Mouse (Mus musculus): ENCODE measurements around the gene Blcap. TPM values are rescaled to one million over a fixed set of nuclear protein-coding genes. Genes with fewer than 3 reads are reported as not detected.

Gene Blcap
- polyA plus RNA-seq, 1 experiment from 2014 or later = 363 TPM

DNA sequence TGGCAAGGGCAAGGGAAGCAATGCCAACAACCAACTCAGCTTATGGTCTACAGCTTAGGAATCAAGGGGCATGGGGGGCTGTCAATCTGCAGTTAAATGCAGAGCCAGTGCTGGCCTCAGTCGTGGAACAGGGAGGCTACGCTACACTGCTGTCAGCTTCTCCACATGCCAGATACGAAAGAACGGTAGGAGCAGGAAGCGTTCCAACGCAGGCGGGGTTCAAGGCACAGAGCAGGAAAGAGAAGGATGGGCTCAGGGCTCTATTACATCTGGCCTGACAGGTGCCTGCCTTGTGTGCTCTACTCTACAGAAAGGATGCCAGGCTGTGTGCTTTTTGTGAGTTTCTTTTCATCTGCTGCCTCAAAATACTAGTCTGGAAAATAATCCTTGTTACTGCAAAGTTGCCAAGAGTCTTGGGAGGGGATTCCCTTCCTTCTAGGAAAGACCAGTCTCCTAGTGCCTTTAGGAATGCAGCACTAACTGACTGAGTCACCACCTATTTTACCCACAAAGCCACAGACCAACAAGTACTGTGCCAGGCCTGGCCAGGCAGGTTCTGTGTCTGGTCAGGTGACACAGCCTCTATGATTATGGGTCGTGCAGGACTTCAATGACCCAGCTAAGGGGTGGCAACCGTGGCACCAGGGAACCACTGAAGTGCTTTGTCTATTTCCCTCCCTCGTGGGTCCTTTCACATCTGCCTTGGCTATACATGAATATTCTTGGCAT is 18.8 kb downstream of the Blcap start:
- H3K4me2 ChIP-seq (ENCODE audit: low read length) = no peak overlapping the region
- no peak for ATAC-seq
- H3K4me1 ChIP-seq (ENCODE audit: control insufficient read depth, insufficient read depth, low read length) = peaks cover 10% of the 10 kb centered on the region; the same call in 1 of the 2 replicates
- H3K9me3 ChIP-seq (replicated peaks; ENCODE audit: control insufficient read depth, low read length, poor library complexity, severe bottlenecking) = peaks cover 2% of the 10 kb centered on the region; the same call in 1 of the 2 replicates
- H3K27me3 ChIP-seq (ENCODE audit: control insufficient read depth, insufficient read depth, low read depth, low read length) = no peaks in the 10 kb centered on the region
- WGBS = 77% methylated on average over 10 of the region's 10 CpGs
- H3K36me3 ChIP-seq (ENCODE audit: control insufficient read depth, insufficient read depth, low read length) = peaks cover 18% of the 10 kb centered on the region
- H3K9ac ChIP-seq (ENCODE audit: low read depth, low read length) = 0 out of 2 replicates have a peak overlapping the region, but pooled peaks have one; percentile 23
- H3K4me3 ChIP-seq (ENCODE audit: low read depth, low read length) = no peak overlapping the region
- no peak overlapping the region for H3K27ac ChIP-seq (ENCODE audit: low read length)

DNA sequence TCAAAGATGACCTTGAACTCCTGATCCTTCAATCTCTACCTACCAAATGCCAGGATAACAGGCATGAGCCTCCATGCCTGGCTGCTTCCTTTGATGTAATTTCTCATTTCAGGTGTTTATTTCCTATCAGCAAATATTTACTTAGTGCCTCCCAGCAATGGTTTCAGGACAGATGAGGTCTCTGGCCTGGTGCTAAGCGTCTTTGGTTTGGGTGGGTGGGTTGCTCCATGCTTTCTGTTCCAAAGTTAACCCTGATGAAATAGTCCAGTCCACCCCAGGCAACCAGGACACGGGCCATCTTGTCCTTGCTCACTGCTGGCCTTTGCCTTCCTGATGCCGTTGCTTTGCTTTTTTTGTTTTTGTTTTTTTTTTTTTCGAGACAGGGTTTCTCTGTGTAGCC is 20.8 kb downstream of the Blcap start:
- Histone ChIP-seq H3K27me3 (ENCODE audit: control insufficient read depth, insufficient read depth, low read depth, low read length) (no peaks in the 10 kb centered on the region), H3K4me1 (ENCODE audit: control insufficient read depth, insufficient read depth, low read length) (peaks cover 24% of the 10 kb centered on the region), H3K27ac (ENCODE audit: low read length) (no peak overlapping the region), H3K9me3 (replicated peaks; ENCODE audit: control insufficient read depth, low read length, poor library complexity, severe bottlenecking) (no peaks in the 10 kb centered on the region), H3K4me3 (ENCODE audit: low read depth, low read length) (no peak overlapping the region), H3K9ac (ENCODE audit: low read depth, low read length) (no peak overlapping the region), H3K4me2 (ENCODE audit: low read length) (no peak overlapping the region), H3K36me3 (ENCODE audit: control insufficient read depth, insufficient read depth, low read length) (0 out of 2 replicates have a peak, but pooled peaks cover 2% of the 10 kb centered on the region)
- 87% methylated on average over 4 of the region's 4 CpGs for whole genome bisulfite sequencing
- no peak for ATAC-seq

DNA sequence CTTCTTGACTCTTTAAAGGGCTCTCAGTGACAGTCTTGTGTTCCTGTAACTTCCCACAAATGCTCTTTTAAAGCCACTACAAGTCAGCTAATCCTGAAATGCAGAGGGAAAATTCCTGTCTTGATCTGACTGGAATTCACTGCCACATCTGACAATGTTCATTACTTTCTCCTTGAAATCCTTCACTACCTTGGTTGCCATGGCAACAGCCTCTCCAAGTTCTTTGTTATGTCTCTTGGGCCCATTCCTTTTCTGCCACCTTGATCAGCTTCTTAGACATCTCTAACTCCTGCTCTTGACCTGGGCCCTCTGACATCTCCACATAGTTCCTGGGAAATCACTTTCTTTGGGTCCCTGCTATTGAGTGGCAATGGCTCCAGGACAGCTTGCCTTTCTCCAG is 24.4 kb downstream of the Blcap start:
- no peaks in the 10 kb centered on the region for H3K27me3 ChIP-seq (ENCODE audit: control insufficient read depth, insufficient read depth, low read depth, low read length)

DNA sequence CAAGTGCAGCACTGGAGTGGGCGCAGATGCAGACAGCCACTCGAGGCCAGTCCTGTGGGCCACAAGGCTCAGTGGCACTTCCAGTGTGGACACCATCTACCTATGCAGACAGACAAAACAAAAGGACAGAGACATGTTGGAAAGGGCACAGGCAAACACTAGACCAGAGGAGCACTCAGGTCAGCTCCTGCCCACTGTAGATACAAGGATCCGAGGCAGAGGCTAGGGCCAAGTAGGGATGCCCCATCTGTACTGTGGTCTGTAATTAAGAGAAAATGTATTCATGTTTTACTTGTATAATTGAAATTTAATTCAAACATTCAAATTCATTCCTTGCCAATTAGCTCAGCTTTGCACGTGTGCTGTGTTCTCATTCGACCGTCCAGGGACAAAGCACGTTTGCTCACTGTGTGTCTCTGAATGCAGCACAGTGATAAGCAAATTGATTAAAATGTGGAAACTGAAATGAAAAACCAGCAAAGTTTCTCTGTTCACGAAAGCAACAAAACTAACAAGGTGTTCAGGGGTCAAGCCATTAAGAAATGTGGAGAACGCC is 26.7 kb downstream of the Blcap start:
- Histone ChIP-seq H3K27ac (ENCODE audit: low read length) (peak overlapping the region; percentile 31), H3K4me1 (ENCODE audit: control insufficient read depth, insufficient read depth, low read length) (peaks cover 70% of the 10 kb centered on the region)
- ATAC-seq = no peak

More for the DNA sequence above, 24.4 kb downstream of the Blcap start:
- Histone ChIP-seq H3K27ac (ENCODE audit: low read length) (peak overlapping the region; percentile 62), H3K4me1 (ENCODE audit: control insufficient read depth, insufficient read depth, low read length) (peaks cover 48% of the 10 kb centered on the region), H3K9me3 (replicated peaks; ENCODE audit: control insufficient read depth, low read length, poor library complexity, severe bottlenecking) (no peaks in the 10 kb centered on the region), H3K9ac (ENCODE audit: low read depth, low read length) (no peak overlapping the region), H3K36me3 (ENCODE audit: control insufficient read depth, insufficient read depth, low read length) (no peaks in the 10 kb centered on the region), H3K4me2 (ENCODE audit: low read length) (no peak overlapping the region), H3K4me3 (ENCODE audit: low read depth, low read length) (no peak overlapping the region)
- ATAC-seq = no peak

DNA sequence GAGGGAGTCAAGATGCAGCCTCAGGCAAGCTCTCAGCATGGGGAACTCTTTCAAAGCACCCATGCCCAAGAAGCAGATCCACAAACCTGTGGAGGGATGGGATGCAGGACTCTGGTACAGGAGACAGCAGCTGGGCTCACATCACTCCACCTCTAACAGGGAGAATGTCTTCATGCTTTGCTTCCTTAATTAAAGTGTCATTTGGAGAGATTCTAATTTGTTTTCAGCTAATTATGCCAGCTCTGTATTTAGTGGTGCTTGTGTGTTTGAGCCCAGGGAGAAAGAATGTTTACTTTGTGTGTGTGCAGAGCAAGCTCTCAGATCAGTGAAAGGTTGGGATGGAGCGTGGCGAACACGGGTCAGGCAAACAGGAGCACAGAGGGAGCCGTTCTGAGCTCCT is 28.7 kb downstream of the Blcap start:
- Histone ChIP-seq H3K4me1 (ENCODE audit: control insufficient read depth, insufficient read depth, low read length) (peaks cover 72% of the 10 kb centered on the region), H3K9me3 (replicated peaks; ENCODE audit: control insufficient read depth, low read length, poor library complexity, severe bottlenecking) (no peaks in the 10 kb centered on the region), H3K36me3 (ENCODE audit: control insufficient read depth, insufficient read depth, low read length) (no peaks in the 10 kb centered on the region), H3K9ac (ENCODE audit: low read depth, low read length) (no peak overlapping the region), H3K27me3 (ENCODE audit: control insufficient read depth, insufficient read depth, low read depth, low read length) (no peaks in the 10 kb centered on the region), H3K27ac (ENCODE audit: low read length) (peak overlapping the region; percentile 74), H3K4me2 (ENCODE audit: low read length) (no peak overlapping the region), H3K4me3 (ENCODE audit: low read depth, low read length) (no peak overlapping the region)
- no peak for ATAC-seq
- 53% methylated on average over 4 of the region's 4 CpGs for WGBS

More for the DNA sequence above, 26.7 kb downstream of the Blcap start:
- WGBS = 41% methylated on average over 9 of the region's 9 CpGs
- H3K4me2 ChIP-seq (ENCODE audit: low read length) = no peak overlapping the region
- H3K27me3 ChIP-seq (ENCODE audit: control insufficient read depth, insufficient read depth, low read depth, low read length) = no peaks in the 10 kb centered on the region
- H3K9ac ChIP-seq (ENCODE audit: low read depth, low read length) = no peak overlapping the region
- no peaks in the 10 kb centered on the region for H3K9me3 ChIP-seq (replicated peaks; ENCODE audit: control insufficient read depth, low read length, poor library complexity, severe bottlenecking)
- no peak overlapping the region for H3K4me3 ChIP-seq (ENCODE audit: low read depth, low read length)
- no peaks in the 10 kb centered on the region for H3K36me3 ChIP-seq (ENCODE audit: control insufficient read depth, insufficient read depth, low read length)

DNA sequence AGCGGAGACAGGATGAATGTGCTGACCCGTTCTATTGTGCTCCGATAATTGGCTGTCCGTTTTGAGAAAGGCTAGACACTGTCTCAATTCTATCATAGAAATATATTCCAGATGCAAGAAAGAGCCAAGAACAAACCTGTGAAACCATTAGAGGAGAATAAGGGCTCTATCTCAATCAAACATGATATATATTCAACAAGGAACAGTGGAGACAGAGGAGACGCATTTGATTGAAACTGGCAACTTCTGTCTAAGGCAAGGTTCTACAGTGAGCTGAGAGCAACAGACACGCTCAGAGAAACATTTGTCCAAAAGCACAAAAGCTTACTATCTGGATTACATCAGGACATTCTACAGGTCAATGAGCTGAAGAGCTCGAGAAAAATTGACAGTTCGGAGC is 29.4 kb downstream of the Blcap start:
- no peaks in the 10 kb centered on the region for H3K27me3 ChIP-seq (ENCODE audit: control insufficient read depth, insufficient read depth, low read depth, low read length)
- ATAC-seq = no peak

DNA sequence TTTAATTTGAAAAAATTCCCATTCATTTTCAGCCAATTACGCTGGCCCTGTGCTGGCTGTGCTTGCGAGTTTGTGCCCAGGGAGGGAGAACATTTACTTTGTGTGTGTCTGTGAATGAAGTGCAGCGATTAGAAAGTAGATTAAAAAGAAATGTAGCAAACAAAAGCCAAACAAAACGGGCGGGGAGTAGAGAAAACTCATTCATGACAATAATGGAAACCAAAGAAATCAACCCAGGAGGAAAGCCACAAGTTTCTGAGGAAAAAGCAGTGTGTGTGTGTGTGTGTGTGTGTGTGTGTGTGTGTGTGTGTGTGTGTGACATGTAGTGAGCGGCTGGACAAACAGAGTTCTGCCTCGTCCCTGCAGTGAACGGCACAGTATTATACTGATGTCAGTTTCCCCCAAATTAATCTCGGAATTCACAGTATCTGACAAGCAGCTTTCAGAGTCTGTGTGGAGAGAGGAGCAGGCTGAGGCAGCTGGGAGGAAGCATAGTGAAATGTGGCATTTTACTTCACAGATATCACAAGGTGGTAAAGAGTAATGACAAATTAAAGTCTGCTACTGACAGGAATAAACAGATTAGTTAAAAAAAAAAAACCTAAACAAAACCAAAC is 30.0 kb downstream of the Blcap start:
- no peak overlapping the region for H3K4me2 ChIP-seq (ENCODE audit: low read length)
- H3K9me3 ChIP-seq (replicated peaks; ENCODE audit: control insufficient read depth, low read length, poor library complexity, severe bottlenecking) = no peaks in the 10 kb centered on the region
- WGBS = 13% methylated on average over 9 of the region's 9 CpGs
- ATAC-seq = no peak
- H3K4me3 ChIP-seq (ENCODE audit: low read depth, low read length) = no peak overlapping the region
- no peaks in the 10 kb centered on the region for H3K36me3 ChIP-seq (ENCODE audit: control insufficient read depth, insufficient read depth, low read length)
- H3K4me1 ChIP-seq (ENCODE audit: control insufficient read depth, insufficient read depth, low read length) = peaks cover 72% of the 10 kb centered on the region
- H3K27ac ChIP-seq (ENCODE audit: low read length) = peak overlapping the region; percentile 74
- peak overlapping the region; percentile 4; the same call in 1 of the 2 replicates for H3K9ac ChIP-seq (ENCODE audit: low read depth, low read length)
- no peaks in the 10 kb centered on the region for H3K27me3 ChIP-seq (ENCODE audit: control insufficient read depth, insufficient read depth, low read depth, low read length)

More for the DNA sequence above, 29.4 kb downstream of the Blcap start:
- no peaks in the 10 kb centered on the region for H3K36me3 ChIP-seq (ENCODE audit: control insufficient read depth, insufficient read depth, low read length)
- WGBS = 27% methylated on average over 8 of the region's 8 CpGs
- no peaks in the 10 kb centered on the region for H3K9me3 ChIP-seq (replicated peaks; ENCODE audit: control insufficient read depth, low read length, poor library complexity, severe bottlenecking)
- H3K27ac ChIP-seq (ENCODE audit: low read length) = peak overlapping the region; percentile 74
- no peak overlapping the region for H3K4me2 ChIP-seq (ENCODE audit: low read length)
- no peak overlapping the region for H3K4me3 ChIP-seq (ENCODE audit: low read depth, low read length)
- H3K4me1 ChIP-seq (ENCODE audit: control insufficient read depth, insufficient read depth, low read length) = peaks cover 72% of the 10 kb centered on the region
- H3K9ac ChIP-seq (ENCODE audit: low read depth, low read length) = 0 out of 2 replicates have a peak overlapping the region, but pooled peaks have one; percentile 3

DNA sequence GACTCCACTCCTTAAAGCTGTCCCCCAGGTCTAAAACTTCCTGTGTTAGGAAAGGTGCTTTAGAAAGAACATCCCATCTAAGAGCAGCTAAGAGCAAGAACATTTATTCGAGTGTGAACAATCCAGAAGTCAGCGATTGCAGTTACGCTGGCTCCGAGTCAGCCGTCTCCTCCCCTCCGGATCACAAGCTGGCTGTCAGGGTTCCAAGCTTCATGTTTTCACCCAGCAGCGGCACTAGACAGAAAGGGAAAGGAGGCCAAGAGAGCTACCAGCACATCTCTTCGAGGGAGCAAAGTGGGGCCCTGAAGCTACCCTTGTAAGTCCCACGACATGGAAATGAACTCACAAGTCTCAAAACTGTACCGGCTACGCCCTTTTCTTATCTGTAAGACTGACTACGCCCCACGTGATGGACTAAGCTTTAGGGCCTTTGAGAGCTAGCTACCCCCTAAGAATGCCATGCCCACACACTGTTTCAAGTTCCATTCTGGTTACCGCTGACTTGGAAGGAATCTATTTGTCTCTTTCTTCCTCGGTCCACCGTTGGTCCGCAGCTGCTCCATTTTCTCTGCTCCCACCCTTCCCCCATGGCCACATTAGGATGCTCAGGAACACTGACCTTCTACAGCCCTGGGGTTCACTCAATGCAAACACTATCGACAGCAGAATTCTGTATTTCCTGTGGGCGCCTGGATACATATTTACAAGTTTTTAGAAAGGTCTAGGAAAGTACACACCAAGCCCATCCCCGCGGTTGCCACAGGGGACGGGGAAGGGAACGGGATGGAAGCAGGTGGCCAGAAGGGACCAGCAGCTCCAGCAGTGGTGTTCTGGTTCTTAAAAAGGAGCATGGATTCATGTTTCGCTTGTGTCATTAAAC is 30.8 kb downstream of the Blcap start:
- Histone ChIP-seq H3K4me1 (ENCODE audit: control insufficient read depth, insufficient read depth, low read length) (peaks cover 67% of the 10 kb centered on the region), H3K27ac (ENCODE audit: low read length) (peak overlapping the region; percentile 58), H3K9me3 (replicated peaks; ENCODE audit: control insufficient read depth, low read length, poor library complexity, severe bottlenecking) (no peaks in the 10 kb centered on the region), H3K4me3 (ENCODE audit: low read depth, low read length) (no peak overlapping the region), H3K27me3 (ENCODE audit: control insufficient read depth, insufficient read depth, low read depth, low read length) (no peaks in the 10 kb centered on the region), H3K9ac (ENCODE audit: low read depth, low read length) (no peak overlapping the region), H3K36me3 (ENCODE audit: control insufficient read depth, insufficient read depth, low read length) (no peaks in the 10 kb centered on the region), H3K4me2 (ENCODE audit: low read length) (no peak overlapping the region; the same call in 1 of the 2 replicates)
- no peak for ATAC-seq
- WGBS = 33% methylated on average over 24 of the region's 24 CpGs

Data from midbrain, embryonic 16.5 days (tissue).